Mouse (Mus musculus) forebrain, embryonic 15.5 days (tissue): Measurements from ENCODE around the gene Adra1d. TPM values are rescaled to one million over a fixed set of nuclear protein-coding genes. Genes with fewer than 3 reads are reported as not detected.

Source experiments
- ATAC-seq: fragments of 200-750 bp; cut with Nextera tagmentation; replicated peaks from 2 replicates; pipeline ENCODE4 v1.8.0; 2017; ENCODE audit warnings: mild to moderate bottlenecking, moderate TSS enrichment, moderate library complexity
- H3K27ac ChIP-seq: fragments of 300-500 bp; sonication (generic); replicated peaks from 2 replicates; pipeline ENCODE4 v1.5.1; 2015; ENCODE audit warnings: mild to moderate bottlenecking, inconsistent platforms
- H3K27me3 ChIP-seq: fragments of 300-500 bp; sonication (generic); 2 replicates; pipeline ENCODE4 v1.6.1; 2015; ENCODE audit warnings: inconsistent platforms
- H3K36me3 ChIP-seq: fragments of 300-500 bp; sonication (generic); 2 replicates; pipeline ENCODE4 v1.6.1; 2015; ENCODE audit warnings: mild to moderate bottlenecking, inconsistent platforms
- H3K4me1 ChIP-seq: fragments of 300-500 bp; sonication (generic); 2 replicates; pipeline ENCODE4 v1.6.1; 2015; ENCODE audit warnings: inconsistent platforms
- H3K4me2 ChIP-seq: fragments of 300-500 bp; sonication (generic); replicated peaks from 2 replicates; pipeline ENCODE4 v1.6.1; 2015; ENCODE audit warnings: mild to moderate bottlenecking, inconsistent platforms
- H3K4me3 ChIP-seq: fragments of 300-500 bp; sonication (generic); 2 replicates; pipeline ENCODE4 v1.5.1; 2015; ENCODE audit warnings: mild to moderate bottlenecking, inconsistent platforms
- H3K9ac ChIP-seq: fragments of 300-500 bp; sonication (generic); replicated peaks from 2 replicates; pipeline ENCODE4 v1.6.1; 2015; ENCODE audit warnings: mild to moderate bottlenecking, inconsistent platforms
- H3K9me3 ChIP-seq: fragments of 300-500 bp; sonication (generic); 2 replicates; pipeline ENCODE4 v1.6.1; 2016; ENCODE audit warnings: inconsistent platforms
- WGBS: fragments of 180-500 bp; shearing (Covaris S2); methylation state at CpG from one replicate; pipeline ENCODE4 v1.1.7; 2015; ENCODE audit warnings: mixed read lengths; 5-methylcytosine and 5-hydroxymethylcytosine counted together
- polyA plus RNA-seq: library from polyadenylated mRNA; unstranded; fragments of >200 nt; fragmentation: Nextera tagmentation; extraction: Ambion mirVana; gene quantifications from 2 replicates; pipeline ENCODE4 v1.2.1, GENCODE M21; 2015

Adra1d gene
- polyA plus RNA-seq, 1 experiment from 2014 or later: 0.11 TPM

DNA sequence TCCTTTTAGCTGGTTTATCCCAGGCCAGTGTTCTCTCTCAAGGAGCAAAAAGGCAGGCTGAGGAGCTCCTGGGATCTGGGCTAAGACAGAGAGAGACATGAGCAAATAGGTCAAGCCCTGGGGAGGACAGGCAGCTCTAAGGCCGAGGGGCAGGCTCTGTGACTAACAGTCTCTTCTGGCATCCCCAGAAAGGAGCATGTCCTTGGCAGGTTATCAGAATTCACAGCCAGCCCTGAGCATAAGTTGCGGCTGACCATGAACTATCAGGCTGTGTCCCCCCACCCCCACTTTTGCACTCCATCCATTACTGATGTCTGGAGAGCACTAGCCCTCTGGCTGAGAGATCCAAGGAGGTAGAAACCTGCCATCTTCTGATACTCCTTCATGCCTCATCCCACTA, 11.2 kb downstream of the Adra1d start:
- Histone ChIP-seq H3K4me1 (peaks cover 15% of the 10 kb centered on the region), H3K9ac (no peak overlapping the region), H3K9me3 (no peaks in the 10 kb centered on the region), H3K27ac (no peak overlapping the region), H3K36me3 (no peaks in the 10 kb centered on the region), H3K4me2 (no peak overlapping the region), H3K4me3 (no peak overlapping the region), H3K27me3 (peaks cover 36% of the 10 kb centered on the region)
- WGBS: 78% methylated on average over 2 of the region's 2 CpGs
- no peak for ATAC-seq

DNA sequence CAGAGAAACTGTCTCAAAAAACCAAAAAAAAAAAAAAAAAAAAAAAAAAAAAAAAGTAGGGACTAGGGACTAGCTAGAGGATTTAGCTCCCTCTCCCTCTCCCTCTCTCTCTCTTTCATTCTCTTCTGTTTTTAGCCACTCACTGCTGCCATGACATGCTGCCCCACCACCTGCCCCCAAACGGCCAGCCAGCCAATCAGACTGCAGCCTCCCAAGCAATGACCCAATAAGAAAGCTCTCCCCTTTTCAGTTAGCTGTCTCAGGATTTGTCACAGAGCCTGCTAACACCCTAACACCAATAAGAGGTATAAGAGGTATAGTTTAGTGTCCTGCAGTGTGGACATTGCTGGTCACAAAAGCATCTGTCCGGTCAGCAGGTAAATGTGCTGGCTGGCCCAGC, 11.6 kb downstream of the Adra1d start:
- Histone ChIP-seq H3K36me3 (no peaks in the 10 kb centered on the region), H3K4me2 (no peak overlapping the region), H3K4me1 (peaks cover 19% of the 10 kb centered on the region), H3K27me3 (peaks cover 36% of the 10 kb centered on the region), H3K9ac (no peak overlapping the region), H3K4me3 (no peak overlapping the region), H3K9me3 (no peaks in the 10 kb centered on the region), H3K27ac (no peak overlapping the region)
- WGBS: 58% methylated on average over 2 of the region's 2 CpGs
- ATAC-seq: no peak

DNA sequence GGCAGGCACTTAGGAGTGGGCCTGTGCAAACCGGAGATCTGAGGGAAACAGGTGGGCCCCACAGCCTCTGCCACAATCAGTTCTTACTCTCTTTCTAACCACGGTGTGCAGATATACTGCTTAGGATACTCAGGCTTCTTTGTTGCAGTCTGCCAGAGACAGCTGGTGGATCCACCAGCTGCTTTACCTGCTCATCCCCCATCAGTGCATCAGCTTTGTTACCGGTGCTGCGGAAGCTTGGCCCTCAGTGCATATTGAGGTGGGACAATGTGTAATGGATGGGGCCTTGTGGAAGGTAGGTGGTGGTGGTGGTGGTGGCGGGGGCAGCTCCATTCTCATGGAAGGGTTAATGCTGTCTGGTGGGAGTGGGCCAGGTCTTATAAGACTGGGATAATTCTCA, 13.0 kb downstream of the Adra1d start:
- WGBS: 84% methylated on average over 5 of the region's 5 CpGs
- H3K27ac ChIP-seq: no peak overlapping the region
- H3K36me3 ChIP-seq: no peaks in the 10 kb centered on the region
- H3K9me3 ChIP-seq: no peaks in the 10 kb centered on the region
- H3K4me1 ChIP-seq: peaks cover 20% of the 10 kb centered on the region
- H3K4me2 ChIP-seq: no peak overlapping the region
- no peak for ATAC-seq
- peaks cover 38% of the 10 kb centered on the region for H3K27me3 ChIP-seq
- no peak overlapping the region for H3K4me3 ChIP-seq
- H3K9ac ChIP-seq: no peak overlapping the region

DNA sequence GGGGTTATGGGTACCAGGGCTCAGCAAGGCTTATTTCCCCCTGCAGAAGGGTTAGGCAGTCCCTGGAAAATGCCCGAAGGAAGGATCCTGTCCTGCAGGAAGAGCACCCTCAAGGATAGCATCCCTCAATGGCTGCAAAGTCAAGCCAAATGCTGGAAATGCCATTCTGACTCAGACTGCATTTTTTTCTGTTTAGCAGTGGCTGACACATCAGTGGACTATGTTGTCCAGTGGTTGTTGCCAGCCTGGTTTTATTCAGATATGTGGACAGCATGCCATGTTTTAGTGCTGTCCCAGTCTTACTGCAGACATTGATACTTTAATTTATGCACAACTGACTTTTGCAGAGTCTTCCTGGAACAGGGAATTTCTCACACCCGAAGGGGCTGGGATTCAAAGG, 13.8 kb downstream of the Adra1d start:
- Histone ChIP-seq H3K27me3 (peaks cover 38% of the 10 kb centered on the region), H3K4me3 (no peak overlapping the region), H3K4me2 (no peak overlapping the region), H3K27ac (no peak overlapping the region), H3K36me3 (no peaks in the 10 kb centered on the region), H3K9ac (no peak overlapping the region), H3K4me1 (peaks cover 20% of the 10 kb centered on the region), H3K9me3 (no peaks in the 10 kb centered on the region)
- no peak for ATAC-seq
- WGBS: 66% methylated on average over 2 of the region's 2 CpGs

DNA sequence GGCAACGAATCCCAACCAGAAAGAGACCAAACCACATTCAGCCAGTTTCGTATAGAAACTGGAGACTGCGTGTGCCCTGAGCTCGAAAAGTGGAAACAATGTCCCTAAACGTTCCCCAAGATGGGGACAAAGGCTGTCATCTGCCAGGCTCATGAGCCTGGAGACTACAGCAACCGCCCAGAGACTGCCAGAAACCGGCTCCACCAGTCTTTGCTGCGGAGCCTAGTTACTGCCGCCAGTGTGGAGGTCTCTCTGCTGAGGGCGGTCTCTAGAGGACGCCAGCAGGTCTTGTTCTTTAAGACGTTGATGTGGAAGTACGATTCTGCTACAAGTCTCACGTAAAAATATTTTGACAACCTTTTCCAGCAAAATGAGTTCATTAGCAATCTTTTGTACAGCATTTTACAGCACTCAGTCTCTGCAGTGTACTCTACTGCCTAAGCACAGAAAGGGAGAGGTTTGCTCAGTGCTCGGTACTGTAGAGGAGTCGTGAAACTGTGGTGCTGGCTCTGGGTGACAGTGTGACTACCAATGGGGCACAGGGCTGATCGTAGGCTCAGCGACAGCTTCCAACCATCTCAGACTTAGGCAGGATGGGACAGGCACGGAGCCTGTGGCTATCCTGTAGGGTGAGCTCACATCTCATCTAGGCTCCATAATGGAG, 15.2 kb downstream of the Adra1d start:
- ATAC-seq: no peak; the same call in 1 of the 2 replicates
- Histone ChIP-seq H3K9me3 (no peaks in the 10 kb centered on the region), H3K27me3 (peaks cover 34% of the 10 kb centered on the region), H3K36me3 (no peaks in the 10 kb centered on the region), H3K9ac (no peak overlapping the region), H3K4me1 (peaks cover 20% of the 10 kb centered on the region), H3K4me3 (peak overlapping the region; percentile 43; the same call in 1 of the 2 replicates), H3K27ac (no peak overlapping the region), H3K4me2 (peak overlapping the region; percentile 77)
- WGBS: 9% methylated on average over 19 of the region's 19 CpGs

DNA sequence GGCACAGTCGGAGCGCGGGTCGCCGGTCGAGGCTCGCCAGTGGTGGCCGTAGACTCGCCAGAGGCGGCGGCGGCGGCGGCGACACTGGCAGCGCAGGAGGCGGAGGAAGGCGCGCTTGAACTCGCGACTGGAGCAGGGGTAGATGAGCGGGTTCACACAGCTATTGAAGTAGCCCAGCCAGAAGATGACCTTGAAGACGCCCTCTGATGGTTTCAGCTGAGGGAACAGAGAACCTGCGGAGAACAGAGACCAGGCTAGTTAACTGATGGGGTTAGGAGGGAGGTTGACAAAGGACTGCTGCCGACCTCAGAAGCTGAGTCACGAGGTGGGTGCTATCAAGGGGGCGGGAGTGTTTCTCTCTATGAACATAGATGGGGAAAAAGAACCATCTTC, 15.8 kb downstream of the Adra1d start:
- ATAC-seq: no peak
- H3K27me3 ChIP-seq: peaks cover 34% of the 10 kb centered on the region
- 1% methylated on average over 27 of the region's 27 CpGs for WGBS

DNA sequence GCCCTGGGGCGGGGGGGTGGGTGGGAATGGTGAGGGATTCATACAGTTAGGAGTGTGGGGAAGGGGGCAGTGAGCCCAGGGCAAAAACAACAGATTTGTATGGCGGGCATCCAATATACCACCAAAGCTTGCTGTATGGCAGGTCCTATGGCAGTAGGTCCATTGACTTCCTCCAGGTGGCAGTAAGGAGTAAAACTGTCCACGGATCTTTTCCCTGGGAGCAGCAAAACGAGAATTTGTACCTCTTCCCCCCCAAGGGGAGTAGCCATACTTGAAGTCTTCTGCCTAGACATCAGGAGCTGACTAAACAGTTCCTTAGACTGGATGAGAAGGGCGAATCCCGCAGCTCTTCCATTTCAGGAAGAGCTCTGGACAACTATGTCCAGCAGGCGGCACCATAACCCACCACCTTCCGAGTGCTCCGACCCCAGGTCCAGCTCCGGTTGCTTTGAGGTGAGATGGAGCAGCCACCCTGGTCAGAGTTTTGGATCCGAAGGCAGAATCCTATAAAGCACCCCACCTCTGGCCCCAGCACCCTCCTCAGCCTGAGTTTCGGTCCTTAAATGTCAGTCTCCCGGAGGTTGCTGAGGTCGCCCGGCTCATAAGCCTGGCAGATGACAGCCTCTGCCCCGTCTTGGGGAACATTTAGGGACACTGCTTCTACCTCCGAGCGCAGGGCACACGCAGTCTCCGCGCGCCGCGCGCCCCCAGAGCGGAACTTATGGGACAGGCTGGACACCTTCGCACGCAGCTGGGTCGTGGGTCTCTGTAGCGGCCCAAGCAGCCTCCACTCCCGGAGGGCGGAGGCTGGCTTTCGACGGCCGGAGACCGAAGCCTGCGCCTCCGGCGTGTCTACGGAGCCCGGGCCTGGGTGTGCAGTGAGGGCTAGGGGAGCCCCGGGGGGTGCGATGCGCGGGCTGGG, 16.4 kb downstream of the Adra1d start:
- Histone ChIP-seq H3K27me3 (peaks cover 34% of the 10 kb centered on the region), H3K4me1 (peaks cover 20% of the 10 kb centered on the region), H3K4me2 (peak overlapping the region; percentile 77), H3K9ac (peak overlapping the region; percentile 41), H3K36me3 (no peaks in the 10 kb centered on the region), H3K27ac (no peak overlapping the region), H3K4me3 (peak overlapping the region; percentile 43), H3K9me3 (no peaks in the 10 kb centered on the region)
- 1% methylated on average over 45 of the region's 45 CpGs for WGBS
- peak; percentile 44 for ATAC-seq

More for the DNA sequence above, 15.8 kb downstream of the Adra1d start:
- no peaks in the 10 kb centered on the region for H3K36me3 ChIP-seq
- H3K9ac ChIP-seq: peak overlapping the region; percentile 41
- H3K4me1 ChIP-seq: peaks cover 20% of the 10 kb centered on the region
- no peak overlapping the region for H3K27ac ChIP-seq
- peak overlapping the region; percentile 77 for H3K4me2 ChIP-seq
- no peaks in the 10 kb centered on the region for H3K9me3 ChIP-seq
- peak overlapping the region; percentile 43 for H3K4me3 ChIP-seq

DNA sequence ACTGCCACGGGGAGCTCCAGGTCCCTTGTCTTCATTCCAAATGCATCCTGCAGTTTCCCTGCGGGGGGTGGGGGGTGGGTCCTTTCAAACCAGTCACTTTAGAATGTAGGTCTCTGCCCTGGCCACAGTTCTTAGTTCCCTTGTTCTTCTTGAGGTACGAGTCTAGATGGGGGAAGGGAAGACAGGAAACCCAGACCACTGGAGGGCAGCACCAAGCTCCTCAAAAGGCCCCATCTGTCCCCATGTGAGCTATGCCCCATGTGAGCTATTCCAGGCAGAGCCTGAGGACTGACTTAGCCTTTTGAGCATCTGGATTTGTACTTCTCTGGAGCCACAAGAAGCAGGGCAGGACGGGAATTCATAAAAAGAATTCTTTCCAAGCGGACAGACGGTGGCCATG, 19.6 kb downstream of the Adra1d start:
- Histone ChIP-seq H3K27me3 (peaks cover 22% of the 10 kb centered on the region), H3K4me2 (no peak overlapping the region), H3K4me1 (peaks cover 20% of the 10 kb centered on the region), H3K9ac (no peak overlapping the region), H3K4me3 (no peak overlapping the region), H3K36me3 (no peaks in the 10 kb centered on the region), H3K27ac (no peak overlapping the region), H3K9me3 (no peaks in the 10 kb centered on the region)
- no peak for ATAC-seq
- 34% methylated on average over 6 of the region's 6 CpGs for WGBS

DNA sequence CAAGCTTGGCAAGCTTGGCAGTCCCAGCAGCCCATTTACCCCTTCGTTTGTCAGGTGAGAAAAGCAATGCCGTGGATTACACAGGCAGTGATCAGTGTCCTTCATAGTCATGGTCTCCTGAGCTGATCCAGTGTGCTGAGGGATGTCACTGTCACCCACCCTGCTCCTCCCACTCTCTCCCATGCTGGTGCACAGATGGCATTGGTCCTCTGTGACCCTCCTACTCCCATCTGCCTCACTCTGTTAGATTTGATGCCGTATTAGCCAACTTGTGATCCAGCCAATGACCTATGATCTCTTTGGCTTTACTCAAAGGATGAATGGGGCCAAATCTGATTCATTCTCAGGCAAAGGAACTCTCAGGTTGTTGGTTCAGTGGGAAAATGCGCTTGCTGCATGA, 20.4 kb downstream of the Adra1d start:
- Histone ChIP-seq H3K4me3 (no peak overlapping the region), H3K36me3 (no peaks in the 10 kb centered on the region), H3K9me3 (no peaks in the 10 kb centered on the region), H3K4me2 (no peak overlapping the region), H3K9ac (no peak overlapping the region), H3K27me3 (peaks cover 14% of the 10 kb centered on the region), H3K27ac (no peak overlapping the region), H3K4me1 (peaks cover 13% of the 10 kb centered on the region)
- ATAC-seq: no peak
- 69% methylated on average over 4 of the region's 4 CpGs for WGBS

DNA sequence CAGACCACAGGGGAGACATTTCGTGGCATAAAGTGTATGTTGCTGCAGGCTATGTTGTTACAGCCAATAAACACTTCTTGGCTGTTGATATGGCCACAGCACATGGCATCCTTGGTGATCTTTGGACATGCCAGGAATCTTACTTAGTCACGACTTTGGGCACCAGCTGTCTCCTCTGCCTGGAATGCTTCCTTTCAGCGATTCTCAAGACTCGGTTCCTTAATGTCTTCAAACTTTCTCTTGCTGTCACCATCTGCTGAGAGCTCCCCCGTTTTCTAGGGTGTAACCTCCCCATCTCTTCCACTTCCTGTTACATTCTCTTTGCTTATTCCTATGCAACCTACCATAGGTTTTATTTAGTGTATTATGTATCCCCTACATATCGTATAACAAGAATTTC, 22.3 kb downstream of the Adra1d start:
- no peaks in the 10 kb centered on the region for H3K9me3 ChIP-seq
- no peaks in the 10 kb centered on the region for H3K27me3 ChIP-seq
- no peak overlapping the region for H3K9ac ChIP-seq
- H3K36me3 ChIP-seq: no peaks in the 10 kb centered on the region
- no peaks in the 10 kb centered on the region for H3K4me1 ChIP-seq
- no peak for ATAC-seq
- no peak overlapping the region for H3K27ac ChIP-seq
- WGBS: 81% methylated on average over 6 of the region's 6 CpGs
- no peak overlapping the region for H3K4me3 ChIP-seq
- H3K4me2 ChIP-seq: no peak overlapping the region

DNA sequence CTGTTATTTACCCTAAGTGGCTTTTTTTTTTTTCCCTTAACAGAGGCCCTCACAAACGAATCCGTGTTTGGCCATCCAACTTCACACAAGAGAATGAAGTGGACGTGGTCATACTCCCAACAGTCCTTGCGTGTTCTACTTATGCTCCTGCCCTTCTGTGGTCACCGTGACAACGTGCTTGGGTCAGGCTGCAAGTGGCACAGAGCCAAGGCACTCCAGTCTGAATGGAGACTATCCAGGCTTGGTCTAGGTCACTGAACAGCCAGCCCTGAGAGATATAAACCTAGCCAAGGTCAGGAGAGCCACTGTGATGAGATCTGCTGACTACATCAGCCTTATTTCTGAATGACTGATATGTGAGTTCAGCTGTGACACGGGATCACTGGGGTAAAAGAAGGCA, 23.7 kb downstream of the Adra1d start:
- no peaks in the 10 kb centered on the region for H3K36me3 ChIP-seq
- H3K4me2 ChIP-seq: no peak overlapping the region
- H3K9me3 ChIP-seq: no peaks in the 10 kb centered on the region
- ATAC-seq: no peak
- H3K9ac ChIP-seq: no peak overlapping the region
- no peak overlapping the region for H3K4me3 ChIP-seq
- no peaks in the 10 kb centered on the region for H3K4me1 ChIP-seq
- no peak overlapping the region for H3K27ac ChIP-seq
- no peaks in the 10 kb centered on the region for H3K27me3 ChIP-seq
- 55% methylated on average over 7 of the region's 7 CpGs for WGBS

DNA sequence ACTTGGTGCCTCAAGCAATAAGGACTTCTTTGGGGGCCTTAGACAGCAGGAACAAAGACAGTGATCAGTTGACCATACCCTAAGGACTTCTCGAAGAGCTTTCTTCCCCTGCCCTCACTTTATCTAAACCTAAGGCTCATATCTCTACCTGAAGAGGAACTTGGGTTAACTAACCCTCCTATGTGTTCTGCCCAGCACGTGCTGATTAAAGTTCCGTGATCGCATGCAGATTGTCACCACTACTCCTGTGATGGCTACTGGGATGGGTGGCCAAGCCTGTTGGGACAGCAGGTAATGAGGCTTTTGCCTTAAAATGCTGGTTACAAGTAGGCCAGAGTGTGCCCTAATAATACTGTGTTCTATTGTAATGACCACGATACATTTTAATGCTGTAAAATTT, 26.9 kb downstream of the Adra1d start:
- H3K4me2 ChIP-seq: no peak overlapping the region
- H3K4me1 ChIP-seq: no peaks in the 10 kb centered on the region
- no peak overlapping the region for H3K9ac ChIP-seq
- no peak for ATAC-seq
- H3K4me3 ChIP-seq: no peak overlapping the region
- no peaks in the 10 kb centered on the region for H3K27me3 ChIP-seq
- no peak overlapping the region for H3K27ac ChIP-seq
- 90% methylated on average over 5 of the region's 5 CpGs for WGBS
- no peaks in the 10 kb centered on the region for H3K36me3 ChIP-seq
- no peaks in the 10 kb centered on the region for H3K9me3 ChIP-seq
